Mouse (Mus musculus) stomach, postnatal 0 days (tissue): ENCODE data around the gene Cish.

ENCODE experiments used
- CTCF ChIP-seq: IDR thresholded peaks from 2 replicates; pipeline ENCODE4 v1.5.1; 2016; ENCODE audit warnings: antibody characterized with exemption, low read depth, mild to moderate bottlenecking, moderate library complexity
- EP300 ChIP-seq: optimal IDR thresholded peaks from 2 replicates; pipeline ENCODE3; 2016; ENCODE audit warnings: antibody characterized with exemption

- TF ChIP-seq CTCF (no peak), EP300 (no peak)
Observed at GRCm38 (mm10) chr9:107323558-107323957, 27.7 kb downstream of the Cish start.
